Mouse (Mus musculus) lung, postnatal 4 days (tissue): ENCODE measurements at regions not wholly inside any gene's neighbourhood (a gene's known extent, or its start where the extent isn't known, plus 50 kb on each side); places are given as distances from the start of the nearest gene placed in this dataset.
A peak's percentile ranks its signal among the peaks of the same experiment; 100 is the strongest.

Source experiments
- DNase-seq, 2 experiments: peaks; one replicate each; pipeline ENCODE4 v3.0.0; 2021

GRCm38 (mm10) chr13:102393662-102393970, 299.7 kb upstream of the Cd180 start:
- DNase-seq, result no peak

GRCm38 (mm10) chr13:102394057-102394456, 299.3 kb upstream of the Cd180 start:
- no peak for DNase-seq

GRCm38 (mm10) chr13:102397411-102397810, 295.9 kb upstream of the Cd180 start:
- no peak for DNase-seq

- DNase-seq, result no peak
Observed at GRCm38 (mm10) chr13:102411840-102412239, 281.5 kb upstream of the Cd180 start.

GRCm38 (mm10) chr13:102434372-102434954, 258.9 kb upstream of the Cd180 start:
- no peak for DNase-seq

GRCm38 (mm10) chr13:102442676-102443075, 250.7 kb upstream of the Cd180 start:
- no peak for DNase-seq

- DNase-seq, result no peak
Observed at GRCm38 (mm10) chr13:102447310-102447709, 246.0 kb upstream of the Cd180 start.

- no peak for DNase-seq
Observed at GRCm38 (mm10) chr13:102449416-102450121, 243.8 kb upstream of the Cd180 start.

- no peak for DNase-seq
Observed at GRCm38 (mm10) chr13:102451176-102451575, 242.2 kb upstream of the Cd180 start.

GRCm38 (mm10) chr13:102458711-102459110, 234.6 kb upstream of the Cd180 start:
- DNase-seq, result no peak

- no peak for DNase-seq
Observed at GRCm38 (mm10) chr13:102463993-102464392, 229.4 kb upstream of the Cd180 start.

- peak in 1 of 2 experiments; percentile 26 for DNase-seq
Observed at GRCm38 (mm10) chr13:102481906-102482305, 211.5 kb upstream of the Cd180 start.

- no peak for DNase-seq
Observed at GRCm38 (mm10) chr13:102482451-102482850, 210.9 kb upstream of the Cd180 start.

GRCm38 (mm10) chr13:102487416-102488097, 205.8 kb upstream of the Cd180 start:
- DNase-seq, result no peak

- DNase-seq, result peak in 1 of 2 experiments; percentile 45
Observed at GRCm38 (mm10) chr13:102491370-102491769, 202.0 kb upstream of the Cd180 start.

- no peak for DNase-seq
Observed at GRCm38 (mm10) chr13:102504157-102504947, 189.0 kb upstream of the Cd180 start.

GRCm38 (mm10) chr13:102507226-102507625, 186.1 kb upstream of the Cd180 start:
- DNase-seq, result no peak

GRCm38 (mm10) chr13:102507916-102508315, 185.4 kb upstream of the Cd180 start:
- DNase-seq, result no peak

GRCm38 (mm10) chr13:102510733-102511279, 182.6 kb upstream of the Cd180 start:
- no peak for DNase-seq

- no peak for DNase-seq
Observed at GRCm38 (mm10) chr13:102518169-102518882, 175.0 kb upstream of the Cd180 start.

GRCm38 (mm10) chr13:102521427-102521826, 171.9 kb upstream of the Cd180 start:
- DNase-seq, result no peak

- DNase-seq, result no peak
Observed at GRCm38 (mm10) chr13:102522080-102522479, 171.3 kb upstream of the Cd180 start.
